Mouse (Mus musculus) neural tube, embryonic 13.5 days (tissue): ENCODE results near the gene Mrpl38. TPM values are rescaled to one million over a fixed set of nuclear protein-coding genes. Genes with fewer than 3 reads are reported as not detected.

Source experiments
- ATAC-seq: fragments of 200-750 bp; cut with Nextera tagmentation; 2 replicates; pipeline ENCODE4 v1.8.0; 2017; ENCODE audit warnings: low read depth, mild to moderate bottlenecking, moderate TSS enrichment, moderate library complexity
- H3K27ac ChIP-seq: fragments of 300-500 bp; sonication (generic); replicated peaks from 2 replicates; pipeline ENCODE4 v1.5.1; 2015; ENCODE audit warnings: moderate library complexity, mild to moderate bottlenecking, inconsistent platforms
- H3K27me3 ChIP-seq: fragments of 300-500 bp; sonication (generic); 2 replicates; pipeline ENCODE4 v1.6.1; 2015; ENCODE audit warnings: mild to moderate bottlenecking, inconsistent platforms
- H3K36me3 ChIP-seq: fragments of 300-500 bp; sonication (generic); 2 replicates; pipeline ENCODE4 v1.6.1; 2015; ENCODE audit warnings: mild to moderate bottlenecking, inconsistent platforms
- H3K4me1 ChIP-seq: fragments of 300-500 bp; sonication (generic); replicated peaks from 2 replicates; pipeline ENCODE4 v1.6.1; 2015; ENCODE audit warnings: inconsistent platforms
- H3K4me2 ChIP-seq: fragments of 300-500 bp; sonication (generic); 2 replicates; pipeline ENCODE4 v1.6.1; 2015; ENCODE audit warnings: inconsistent platforms, mild to moderate bottlenecking, moderate library complexity
- H3K4me3 ChIP-seq: fragments of 300-500 bp; sonication (generic); 2 replicates; pipeline ENCODE4 v1.5.1; 2015; ENCODE audit warnings: mild to moderate bottlenecking, inconsistent platforms
- H3K9ac ChIP-seq: fragments of 300-500 bp; sonication (generic); 2 replicates; pipeline ENCODE4 v1.6.1; 2015; ENCODE audit warnings: moderate library complexity, mild to moderate bottlenecking, inconsistent platforms
- H3K9me3 ChIP-seq: fragments of 300-500 bp; sonication (generic); 2 replicates; pipeline ENCODE4 v1.6.1; 2016; ENCODE audit warnings: inconsistent platforms
- WGBS: fragments of 180-500 bp; shearing (Covaris S2); methylation state at CpG from one replicate; pipeline ENCODE4 v1.1.7; 2015; 5-methylcytosine and 5-hydroxymethylcytosine counted together
- polyA plus RNA-seq: library from polyadenylated mRNA; unstranded; fragments of >200 nt; fragmentation: Nextera tagmentation; extraction: Ambion mirVana; gene quantifications from 2 replicates; pipeline ENCODE4 v1.2.1, GENCODE M21; 2015

Gene Mrpl38
- polyA plus RNA-seq, 1 experiment from 2014 or later = 78.3 TPM

DNA sequence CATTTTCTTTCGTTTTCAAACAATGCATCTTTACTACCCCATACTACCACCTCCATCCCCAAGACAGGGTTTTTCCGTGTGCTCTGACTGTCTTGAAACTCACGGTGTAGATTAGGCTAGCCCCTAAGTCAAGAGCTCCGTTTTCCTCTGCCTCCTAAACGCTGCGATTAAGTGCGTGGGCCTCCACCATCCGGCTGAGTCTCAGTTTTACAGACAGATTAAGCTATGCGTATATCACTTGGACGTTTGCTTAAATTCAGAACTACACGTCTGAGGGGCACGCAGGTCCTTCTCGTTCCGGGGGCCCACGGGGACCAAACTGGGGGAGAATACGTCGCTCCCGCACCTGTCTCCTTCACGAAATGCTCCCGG is 586 bp downstream of the Mrpl38 start:
- Histone ChIP-seq H3K4me3 (peak overlapping the region; percentile 65), H3K36me3 (peaks cover 46% of the 10 kb centered on the region), H3K4me2 (peak overlapping the region; percentile 75), H3K4me1 (peaks cover 16% of the 10 kb centered on the region), H3K9me3 (no peaks in the 10 kb centered on the region), H3K27me3 (no peaks in the 10 kb centered on the region), H3K9ac (peak overlapping the region; percentile 77), H3K27ac (peak overlapping the region; percentile 76)
- WGBS = under 1% methylated on average over 20 of the region's 20 CpGs
- peak; percentile 1; the same call in 1 of the 2 replicates for ATAC-seq

DNA sequence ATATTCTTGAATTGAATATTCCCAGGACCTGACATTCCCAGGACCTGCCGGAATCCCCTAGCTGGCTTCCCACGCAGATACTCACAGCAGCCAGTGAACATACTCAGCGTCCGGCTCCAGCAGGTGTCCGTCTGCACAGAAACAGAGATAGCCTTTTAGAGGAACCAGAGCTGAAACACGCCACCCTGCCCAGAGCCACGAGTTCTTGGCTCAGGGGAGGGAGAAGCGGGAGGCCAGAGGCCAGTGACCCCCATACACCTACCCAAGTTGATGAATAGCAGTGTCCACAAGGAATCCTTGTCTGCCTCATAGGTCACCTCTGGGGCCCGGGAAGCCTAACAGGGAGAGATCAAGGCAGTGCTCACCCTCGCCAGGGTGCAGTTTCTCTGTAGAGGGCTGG is 4.5 kb downstream of the Mrpl38 start:
- Histone ChIP-seq H3K4me3 (no peak overlapping the region), H3K4me1 (peaks cover 39% of the 10 kb centered on the region), H3K36me3 (peaks cover 45% of the 10 kb centered on the region), H3K9ac (no peak overlapping the region), H3K9me3 (no peaks in the 10 kb centered on the region), H3K4me2 (no peak overlapping the region), H3K27ac (no peak overlapping the region), H3K27me3 (no peaks in the 10 kb centered on the region)
- 85% methylated on average over 10 of the region's 10 CpGs for WGBS
- ATAC-seq = no peak

DNA sequence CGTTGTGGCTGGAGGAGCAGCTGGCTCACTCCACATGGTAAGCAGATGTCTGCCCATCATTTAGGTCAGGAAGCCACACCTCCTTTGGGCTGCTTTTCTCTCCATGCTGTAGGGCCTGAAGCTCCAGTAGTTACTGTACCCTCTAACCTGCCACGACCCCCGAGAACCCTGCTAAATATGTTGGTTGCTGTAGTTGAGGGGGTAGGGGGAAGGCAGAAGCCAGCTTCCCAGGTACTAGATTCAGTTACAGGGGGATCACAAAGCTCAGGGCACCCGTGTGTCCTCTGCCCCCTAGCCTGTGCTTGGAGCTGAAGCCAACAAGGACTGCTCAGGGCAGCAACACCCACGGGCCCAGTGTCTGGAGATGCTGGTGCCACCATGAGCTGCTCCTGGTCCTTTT is 5.2 kb downstream of the Mrpl38 start:
- WGBS = 76% methylated on average over 5 of the region's 5 CpGs
- Histone ChIP-seq H3K27me3 (no peaks in the 10 kb centered on the region), H3K4me1 (peaks cover 38% of the 10 kb centered on the region), H3K4me2 (no peak overlapping the region), H3K4me3 (no peak overlapping the region), H3K27ac (no peak overlapping the region), H3K9ac (0 out of 2 replicates have a peak overlapping the region, but pooled peaks have one; percentile 28), H3K36me3 (peaks cover 45% of the 10 kb centered on the region), H3K9me3 (no peaks in the 10 kb centered on the region)
- no peak for ATAC-seq

DNA sequence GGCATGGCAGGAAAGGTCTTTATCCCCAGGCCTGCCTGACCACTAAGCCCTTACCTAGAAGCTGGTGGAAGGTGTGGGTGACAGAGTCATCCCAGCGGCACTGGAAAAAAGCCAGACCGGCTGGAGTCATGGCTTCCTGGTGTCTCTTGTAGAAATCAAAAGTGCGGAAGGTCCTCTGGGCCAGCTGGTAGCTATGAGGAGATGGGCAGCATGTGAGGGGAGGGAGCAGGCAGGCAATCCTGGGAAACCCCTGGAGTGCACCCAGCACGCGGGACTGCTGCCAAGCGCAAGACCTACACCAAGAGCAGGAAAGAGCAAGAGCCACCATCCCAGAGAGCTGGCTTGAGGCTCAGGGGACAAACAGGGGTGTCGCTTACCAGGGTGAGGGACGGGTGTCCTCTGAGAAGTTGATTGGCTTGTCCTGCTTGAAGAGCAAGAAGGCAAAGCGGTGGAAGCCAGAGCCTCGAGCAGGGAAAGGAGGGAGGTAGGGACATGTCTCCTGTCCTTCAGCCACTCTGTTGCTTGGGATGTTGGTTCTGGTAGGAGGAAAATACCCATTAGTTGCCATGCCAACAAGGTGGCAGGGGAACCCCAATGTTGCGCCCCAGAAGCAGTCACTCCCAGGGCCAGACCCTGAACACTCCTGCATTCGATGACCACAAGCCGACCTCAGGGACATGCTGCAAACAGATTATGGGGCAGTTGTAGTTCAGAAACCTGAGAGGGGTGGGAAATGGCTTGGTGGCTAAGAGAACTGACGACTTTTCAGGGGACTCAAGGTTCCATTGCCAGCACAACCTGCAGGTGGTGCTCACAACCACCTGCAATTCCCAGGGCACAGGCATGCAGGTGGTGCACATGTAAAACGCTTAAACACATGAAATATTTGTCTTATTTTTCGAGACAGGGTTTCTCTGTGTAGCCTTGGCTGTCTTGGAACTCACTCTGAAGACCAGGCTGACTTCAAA is 6.0 kb downstream of the Mrpl38 start:
- no peaks in the 10 kb centered on the region for H3K27me3 ChIP-seq
- H3K4me1 ChIP-seq = peaks cover 38% of the 10 kb centered on the region
- no peak overlapping the region for H3K4me3 ChIP-seq
- no peak overlapping the region for H3K9ac ChIP-seq
- H3K4me2 ChIP-seq = no peak overlapping the region
- WGBS = 85% methylated on average over 16 of the region's 16 CpGs
- ATAC-seq = no peak
- no peak overlapping the region for H3K27ac ChIP-seq
- no peaks in the 10 kb centered on the region for H3K9me3 ChIP-seq
- H3K36me3 ChIP-seq = peaks cover 45% of the 10 kb centered on the region

DNA sequence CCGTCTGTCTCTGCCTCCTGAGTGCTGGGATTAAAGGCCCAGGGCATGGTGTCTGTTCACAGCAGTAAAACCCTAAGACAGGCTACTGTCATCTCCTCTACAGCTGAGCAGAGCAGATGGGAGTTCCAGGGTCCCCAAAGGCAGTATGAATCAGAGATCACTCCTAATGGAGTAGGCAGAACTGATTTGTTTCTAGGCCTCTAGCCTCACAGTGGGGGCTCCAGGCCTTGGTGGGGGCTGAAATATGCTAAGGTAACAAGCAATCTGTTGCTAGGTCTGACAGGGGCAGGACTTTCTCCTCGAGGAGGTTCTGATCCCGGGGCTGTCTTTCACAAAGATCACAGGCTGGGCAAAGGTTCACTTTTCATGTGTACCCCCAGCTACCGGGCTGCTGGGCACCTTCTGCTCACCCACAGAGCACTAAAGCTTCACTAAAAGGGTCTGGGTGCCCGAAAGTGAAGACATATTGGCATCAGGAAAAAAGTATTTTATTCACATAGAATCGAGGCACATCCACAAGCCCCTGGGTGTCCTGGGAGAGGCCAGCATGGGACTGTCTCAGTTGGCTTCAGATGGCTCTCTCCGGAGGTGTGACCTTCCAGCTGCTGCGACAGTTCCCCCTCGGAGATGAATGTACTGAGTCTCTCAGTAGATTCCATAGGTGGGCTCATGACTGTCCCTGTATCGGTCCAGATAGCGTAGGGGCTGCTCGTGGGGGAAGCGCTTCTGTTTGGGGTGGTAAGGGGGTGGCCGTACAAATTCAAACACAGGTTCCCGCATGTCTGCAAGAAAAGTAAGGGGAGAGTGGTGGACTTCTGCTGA is 7.1 kb downstream of the Mrpl38 start:
- peaks cover 41% of the 10 kb centered on the region for H3K4me1 ChIP-seq
- peaks cover 45% of the 10 kb centered on the region for H3K36me3 ChIP-seq
- peak overlapping the region; percentile 61 for H3K4me2 ChIP-seq
- H3K9me3 ChIP-seq = no peaks in the 10 kb centered on the region
- no peak for ATAC-seq
- H3K27me3 ChIP-seq = no peaks in the 10 kb centered on the region
- peak overlapping the region; percentile 50 for H3K4me3 ChIP-seq
- H3K9ac ChIP-seq = peak overlapping the region; percentile 81
- 84% methylated on average over 15 of the region's 15 CpGs for WGBS
- H3K27ac ChIP-seq = peak overlapping the region; percentile 91

DNA sequence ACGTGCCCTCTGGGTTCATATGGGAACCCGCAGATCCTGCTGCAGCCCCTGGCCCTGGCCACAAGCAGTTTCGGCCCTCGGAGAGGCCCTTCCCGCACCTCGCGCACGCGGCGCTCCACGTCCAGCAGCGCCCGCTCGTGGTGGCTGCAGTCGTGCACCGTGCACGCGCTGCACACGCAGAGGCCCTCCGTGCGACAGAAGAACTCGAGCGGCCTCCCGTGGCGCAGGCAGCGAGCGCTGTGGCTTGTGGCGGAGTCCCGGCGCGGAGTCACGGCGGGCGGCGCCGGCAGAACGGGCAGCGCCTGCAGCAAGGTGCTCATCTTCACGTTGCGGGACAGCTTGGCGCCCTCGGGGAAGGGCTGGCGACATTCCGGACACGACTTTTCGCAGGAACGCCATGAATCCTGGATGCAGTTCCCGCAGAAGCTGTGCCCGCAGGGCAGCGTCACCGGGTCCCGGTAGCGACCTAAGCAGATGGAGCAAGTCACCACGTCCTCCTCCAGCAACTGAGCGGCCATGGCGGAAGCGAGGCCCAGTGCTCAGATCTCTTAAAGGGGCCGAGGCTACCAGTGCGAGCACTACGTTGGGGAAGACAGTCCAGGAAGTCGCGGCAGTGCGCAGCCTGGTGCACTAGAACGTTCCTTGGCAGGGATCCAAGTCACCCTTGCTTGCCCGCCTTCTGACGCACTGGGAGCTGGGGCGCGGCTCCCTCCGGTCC is 8.0 kb downstream of the Mrpl38 start, which contains the start of gene Trim65:
Gene Trim65 (minus strand): TSS at position 641 of the 718 bp plus-strand sequence.
- peak within 1 kb of the TSS; percentile 61 for H3K4me2 ChIP-seq
- no peaks in the 10 kb centered on the region for H3K9me3 ChIP-seq
- H3K27ac ChIP-seq = peak within 1 kb of the TSS; percentile 91
- peak within 1 kb of the TSS; percentile 50 for H3K4me3 ChIP-seq
- 1% methylated on average over 68 of the region's 69 CpGs for WGBS
- ATAC-seq = peak; percentile 89
- peak within 1 kb of the TSS; percentile 81 for H3K9ac ChIP-seq
- H3K27me3 ChIP-seq = no peaks in the 10 kb centered on the region
- peaks cover 41% of the 10 kb centered on the region for H3K4me1 ChIP-seq
- peaks cover 48% of the 10 kb centered on the region for H3K36me3 ChIP-seq

DNA sequence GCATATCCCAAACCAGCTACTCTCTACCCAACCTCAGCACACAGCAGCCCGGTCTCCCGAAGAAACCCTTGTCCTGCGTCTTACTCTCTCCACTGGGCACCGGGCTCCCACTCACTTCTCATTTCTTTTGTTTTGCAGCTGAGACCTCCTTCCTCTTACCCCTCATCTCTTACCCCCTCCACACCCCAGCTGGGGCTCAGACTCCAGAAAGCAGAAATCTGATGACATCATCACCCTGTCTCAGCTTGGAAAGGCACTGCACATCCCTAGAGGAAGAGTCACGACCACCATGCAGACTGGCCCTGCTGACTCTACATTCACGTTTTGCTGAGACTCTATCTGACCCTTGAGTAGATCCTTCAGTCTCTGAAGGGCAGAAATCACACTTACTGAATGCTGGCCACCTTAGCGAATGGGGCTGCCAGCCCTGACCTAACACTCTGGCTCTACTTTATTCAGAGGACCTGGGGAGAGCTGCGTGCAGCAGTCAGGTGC is 8.6 kb downstream of the Mrpl38 start:
- Histone ChIP-seq H3K9ac (peak overlapping the region; percentile 81), H3K9me3 (no peaks in the 10 kb centered on the region), H3K27me3 (no peaks in the 10 kb centered on the region), H3K27ac (peak overlapping the region; percentile 91), H3K4me2 (peak overlapping the region; percentile 61), H3K36me3 (peaks cover 47% of the 10 kb centered on the region), H3K4me3 (peak overlapping the region; percentile 50), H3K4me1 (peaks cover 41% of the 10 kb centered on the region)
- 29% methylated on average over 8 of the region's 8 CpGs for WGBS
- ATAC-seq = peak; percentile 19

DNA sequence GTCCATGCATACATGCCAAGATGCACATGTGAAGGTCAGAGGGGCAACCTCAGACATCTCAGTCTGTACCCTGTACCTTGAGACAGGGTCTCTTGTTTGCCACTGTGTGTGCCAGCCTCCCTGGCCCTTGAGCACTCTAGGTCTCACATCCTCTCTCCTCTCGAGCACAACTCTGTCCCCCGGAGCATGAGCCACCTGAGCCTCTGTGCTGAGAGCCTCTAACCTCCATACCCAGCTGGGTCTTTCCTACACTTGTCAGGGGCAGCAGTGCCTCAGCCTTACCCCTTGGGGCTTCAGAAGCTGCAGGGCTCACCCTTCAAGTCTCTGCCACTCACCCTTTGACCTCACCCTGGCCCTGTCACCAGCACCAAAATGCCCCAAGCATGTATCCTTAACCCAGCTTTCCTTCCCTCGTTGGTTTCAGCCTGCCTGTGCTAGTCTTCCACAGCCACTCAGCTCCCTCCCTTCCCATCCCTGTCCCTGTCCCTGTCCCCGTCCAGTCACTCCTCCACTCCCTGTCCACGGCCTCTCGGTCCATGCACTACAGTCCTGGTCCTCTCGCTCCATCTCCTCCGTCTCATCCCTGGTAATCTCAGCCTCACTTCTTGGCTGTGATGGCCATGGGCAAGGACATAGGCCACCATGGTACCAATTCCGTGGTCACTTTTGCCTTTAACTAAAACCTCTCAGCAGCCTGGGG is 9.4 kb downstream of the Mrpl38 start:
- 73% methylated on average over 9 of the region's 9 CpGs for WGBS
- no peaks in the 10 kb centered on the region for H3K9me3 ChIP-seq
- peak overlapping the region; percentile 91; the same call in 1 of the 2 replicates for H3K27ac ChIP-seq
- H3K9ac ChIP-seq = peak overlapping the region; percentile 81; the same call in 1 of the 2 replicates
- peak overlapping the region; percentile 61 for H3K4me2 ChIP-seq
- peaks cover 41% of the 10 kb centered on the region for H3K4me1 ChIP-seq
- peaks cover 39% of the 10 kb centered on the region for H3K36me3 ChIP-seq
- no peaks in the 10 kb centered on the region for H3K27me3 ChIP-seq
- H3K4me3 ChIP-seq = peak overlapping the region; percentile 50; the same call in 1 of the 2 replicates
- ATAC-seq = no peak

DNA sequence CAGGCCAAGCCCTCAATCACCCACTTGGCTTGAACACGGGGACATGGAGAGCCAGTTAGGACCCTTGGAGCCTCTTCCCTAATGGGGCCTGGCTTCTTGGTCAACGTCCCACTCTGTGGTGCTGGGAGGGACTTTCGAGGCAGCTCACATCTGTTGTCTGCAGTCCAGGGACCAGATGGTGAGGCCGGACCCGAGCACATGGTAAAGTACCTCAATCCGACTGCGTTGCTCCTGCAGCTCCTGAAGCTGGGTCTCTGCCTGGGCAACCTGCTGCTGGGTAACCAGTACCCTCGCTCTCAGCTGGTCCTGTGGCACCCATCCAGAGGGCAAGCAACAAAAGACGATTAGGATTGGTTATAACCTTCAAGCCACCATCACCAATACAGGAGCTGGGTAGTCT is 10.7 kb downstream of the Mrpl38 start:
- 62% methylated on average over 9 of the region's 9 CpGs for WGBS
- Histone ChIP-seq H3K4me1 (peaks cover 41% of the 10 kb centered on the region), H3K9ac (0 out of 2 replicates have a peak overlapping the region, but pooled peaks have one; percentile 18), H3K9me3 (no peaks in the 10 kb centered on the region), H3K27ac (no peak overlapping the region), H3K4me3 (no peak overlapping the region), H3K27me3 (no peaks in the 10 kb centered on the region), H3K4me2 (no peak overlapping the region), H3K36me3 (peaks cover 27% of the 10 kb centered on the region)
- no peak for ATAC-seq

DNA sequence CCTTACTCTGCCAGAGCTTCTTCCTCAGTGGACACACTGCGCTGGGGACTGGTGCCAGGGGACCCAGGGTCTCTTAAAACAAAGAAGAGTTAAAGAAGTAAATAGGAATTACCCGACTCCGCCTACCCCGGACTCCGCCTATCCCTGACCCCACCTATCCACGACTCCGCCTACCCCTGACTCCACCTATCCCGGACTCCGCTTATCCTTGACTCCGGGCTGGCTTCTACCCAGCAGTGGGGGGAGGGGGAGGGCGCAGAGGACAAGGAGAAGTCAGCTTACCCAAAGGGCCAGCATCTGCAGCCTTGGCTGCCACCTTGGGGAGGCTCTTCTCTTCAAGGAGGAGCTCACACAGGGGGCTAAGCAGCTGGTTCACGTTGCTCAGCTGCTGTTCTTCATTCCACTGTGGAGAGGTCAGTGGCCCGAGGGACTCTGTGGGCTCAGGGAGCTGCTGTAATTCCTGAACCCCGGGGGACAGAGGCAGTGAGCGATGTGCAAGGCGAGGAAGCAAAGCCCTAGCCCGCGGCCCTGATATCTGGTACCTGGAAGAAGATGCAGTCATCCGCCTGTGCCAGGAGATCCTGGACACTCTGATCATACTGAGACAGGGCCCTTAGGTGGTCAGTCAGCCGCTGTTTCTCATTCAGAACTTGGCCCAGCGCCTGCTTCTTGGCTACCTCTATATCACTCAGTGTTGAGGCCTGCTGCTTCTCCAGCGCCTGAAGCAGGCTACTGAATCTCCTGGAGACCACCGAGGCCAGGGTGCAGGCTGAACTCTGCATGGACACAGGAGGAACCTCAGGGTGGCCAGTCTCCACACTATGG is 11.3 kb downstream of the Mrpl38 start, which contains the start of gene Trim47:
Gene Trim47 (minus strand): TSS at position 55 of the 825 bp plus-strand sequence.
- H3K4me3 ChIP-seq = no peak within 1 kb of the TSS
- H3K27me3 ChIP-seq = no peaks in the 10 kb centered on the region
- peak within 1 kb of the TSS; percentile 18; the same call in 1 of the 2 replicates for H3K9ac ChIP-seq
- no peaks in the 10 kb centered on the region for H3K9me3 ChIP-seq
- H3K36me3 ChIP-seq = peaks cover 21% of the 10 kb centered on the region
- 27% methylated on average over 23 of the region's 23 CpGs for WGBS
- ATAC-seq = no peak
- peak within 1 kb of the TSS; percentile 30 for H3K4me2 ChIP-seq
- peak within 1 kb of the TSS; percentile 61; the same call in 1 of the 2 replicates for H3K27ac ChIP-seq
- H3K4me1 ChIP-seq = peaks cover 41% of the 10 kb centered on the region
